Mouse (Mus musculus) kidney, embryonic 14.5 days (tissue): Measurements from ENCODE around the gene Rsbn1l. TPM values are rescaled to one million over a fixed set of nuclear protein-coding genes. Genes with fewer than 3 reads are reported as not detected.
A peak's percentile ranks its signal among the peaks of the same experiment; 100 is the strongest.

Experiments
- ATAC-seq: fragments of 200-750 bp; cut with Nextera tagmentation; 2 replicates; pipeline ENCODE4 v1.8.0; 2017; ENCODE audit warnings: moderate number of reproducible peaks, mild to moderate bottlenecking, moderate TSS enrichment, moderate library complexity; ENCODE audit not compliant: low FRiP score, low TSS enrichment
- H3K27ac ChIP-seq: fragments of 300-500 bp; sonication (generic); 2 replicates; pipeline ENCODE4 v1.5.1; 2014; ENCODE audit warnings: low read depth, mild to moderate bottlenecking, low read length, moderate library complexity, mixed read lengths
- H3K27me3 ChIP-seq: fragments of 300-500 bp; sonication (generic); 2 replicates; pipeline ENCODE4 v1.6.1; 2014; ENCODE audit warnings: mild to moderate bottlenecking, low read length; ENCODE audit not compliant: control insufficient read depth, insufficient read depth
- H3K36me3 ChIP-seq: fragments of 300-500 bp; sonication (generic); 2 replicates; pipeline ENCODE4 v1.6.1; 2014; ENCODE audit warnings: low read length, mixed read lengths; ENCODE audit not compliant: control insufficient read depth, insufficient read depth
- H3K4me1 ChIP-seq: fragments of 300-500 bp; sonication (generic); 2 replicates; pipeline ENCODE4 v1.6.1; 2014; ENCODE audit warnings: low read length, mixed read lengths; ENCODE audit not compliant: control insufficient read depth, insufficient read depth
- H3K4me2 ChIP-seq: fragments of 300-500 bp; sonication (generic); replicated peaks from 2 replicates; pipeline ENCODE4 v1.6.1; 2014; ENCODE audit warnings: low read depth, mild to moderate bottlenecking, low read length
- H3K4me3 ChIP-seq: fragments of 300-500 bp; sonication (generic); 2 replicates; pipeline ENCODE4 v1.5.1; 2014; ENCODE audit warnings: mild to moderate bottlenecking, low read length
- H3K9ac ChIP-seq: fragments of 300-500 bp; sonication (generic); 2 replicates; pipeline ENCODE4 v1.6.1; 2014; ENCODE audit warnings: low read depth, mild to moderate bottlenecking, low read length, moderate library complexity
- H3K9me3 ChIP-seq: fragments of 300-500 bp; sonication (generic); 2 replicates; pipeline ENCODE4 v1.6.1; 2016; ENCODE audit warnings: low read length; ENCODE audit not compliant: control insufficient read depth
- WGBS: fragments of 180-500 bp; shearing (Covaris S2); extraction: QIAGEN DNeasy Blood & Tissue Kit; methylation state at CpG from one replicate; pipeline ENCODE4 v1.1.7; 2014; 5-methylcytosine and 5-hydroxymethylcytosine counted together
- polyA plus RNA-seq: library from polyadenylated mRNA; unstranded; fragments of >200 nt; fragmentation: Nextera tagmentation; extraction: Ambion mirVana; gene quantifications from 2 replicates; pipeline ENCODE4 v1.2.1, GENCODE M21; 2014

Gene Rsbn1l
- polyA plus RNA-seq, 1 experiment from 2014 or later = 9.8 TPM

DNA sequence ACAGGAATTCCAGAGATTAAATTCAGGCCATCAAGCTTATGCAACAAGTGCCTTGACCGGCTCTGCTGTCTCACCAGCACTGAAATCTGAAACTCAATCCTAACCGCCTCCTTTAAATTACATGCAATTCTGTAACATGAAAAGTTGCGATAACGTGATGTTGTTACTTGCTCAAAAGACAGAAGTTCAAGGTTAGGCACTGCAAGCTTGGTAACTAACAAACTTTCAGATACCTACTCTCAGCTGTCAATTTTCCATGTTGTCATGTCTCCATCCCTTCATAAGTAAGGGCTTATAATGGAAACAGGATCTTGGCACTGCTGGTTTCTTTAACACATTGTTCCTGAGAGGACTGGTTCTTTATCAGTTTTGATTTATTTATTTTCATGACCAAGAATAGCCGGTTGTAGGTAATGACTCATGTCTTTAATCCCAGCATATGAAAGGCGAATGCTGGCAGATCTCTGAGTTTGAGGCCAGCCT, 26.5 kb downstream of the Rsbn1l start:
- WGBS = 50% methylated on average over 6 of the region's 6 CpGs
- no peak overlapping the region for H3K9ac ChIP-seq
- H3K36me3 ChIP-seq = no peaks in the 10 kb centered on the region
- H3K9me3 ChIP-seq = no peaks in the 10 kb centered on the region
- H3K27ac ChIP-seq = no peak overlapping the region
- H3K4me3 ChIP-seq = no peak overlapping the region
- no peak for ATAC-seq
- no peaks in the 10 kb centered on the region for H3K4me1 ChIP-seq
- H3K4me2 ChIP-seq = no peak overlapping the region
- no peaks in the 10 kb centered on the region for H3K27me3 ChIP-seq

GRCm38 (mm10) chr5:20925451-20925850, 30.7 kb downstream of the Rsbn1l start:
- Histone ChIP-seq H3K9me3 (no peaks in the 10 kb centered on the region), H3K4me3 (no peak overlapping the region), H3K9ac (no peak overlapping the region), H3K27ac (no peak overlapping the region), H3K27me3 (no peaks in the 10 kb centered on the region), H3K36me3 (no peaks in the 10 kb centered on the region), H3K4me2 (no peak overlapping the region), H3K4me1 (no peaks in the 10 kb centered on the region)
- no peak for ATAC-seq
- 77% methylated on average over 3 of the region's 3 CpGs for WGBS

DNA sequence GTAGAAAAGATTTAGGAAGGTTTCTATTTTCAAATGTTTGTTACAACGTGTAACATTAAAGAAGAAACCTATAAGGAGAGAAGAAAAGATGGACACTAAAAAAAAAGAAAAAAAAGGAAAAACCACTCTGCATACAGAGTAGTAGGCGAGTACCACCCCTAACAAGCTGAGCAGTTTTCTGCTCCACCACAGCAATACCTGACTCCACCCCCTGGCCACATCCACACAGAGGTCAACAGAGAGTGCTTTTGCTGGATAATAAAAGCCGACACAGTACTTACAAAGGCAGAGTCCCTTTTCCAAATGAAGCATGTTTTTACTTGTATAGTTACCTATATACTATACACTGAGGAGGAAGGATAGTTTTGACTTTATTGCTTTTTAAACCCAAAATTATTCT, 31.6 kb downstream of the Rsbn1l start:
- Histone ChIP-seq H3K27ac (no peak overlapping the region), H3K9ac (no peak overlapping the region), H3K9me3 (no peaks in the 10 kb centered on the region), H3K36me3 (0 out of 2 replicates have a peak, but pooled peaks cover 1% of the 10 kb centered on the region), H3K4me3 (no peak overlapping the region), H3K4me2 (no peak overlapping the region), H3K27me3 (no peaks in the 10 kb centered on the region), H3K4me1 (no peaks in the 10 kb centered on the region)
- ATAC-seq = no peak
- WGBS = 69% methylated on average over 3 of the region's 3 CpGs

GRCm38 (mm10) chr5:20919566-20919965, 36.6 kb downstream of the Rsbn1l start:
- Histone ChIP-seq H3K9ac (no peak overlapping the region), H3K27ac (no peak overlapping the region), H3K4me3 (no peak overlapping the region), H3K4me1 (no peaks in the 10 kb centered on the region), H3K36me3 (0 out of 2 replicates have a peak, but pooled peaks cover 3% of the 10 kb centered on the region), H3K27me3 (no peaks in the 10 kb centered on the region), H3K4me2 (no peak overlapping the region), H3K9me3 (no peaks in the 10 kb centered on the region)
- ATAC-seq = no peak
- WGBS = 95% methylated on average over 9 of the region's 9 CpGs

- Histone ChIP-seq H3K4me2 (no peak overlapping the region), H3K36me3 (0 out of 2 replicates have a peak, but pooled peaks cover 3% of the 10 kb centered on the region), H3K27me3 (no peaks in the 10 kb centered on the region), H3K9ac (no peak overlapping the region), H3K4me1 (no peaks in the 10 kb centered on the region), H3K4me3 (no peak overlapping the region), H3K9me3 (no peaks in the 10 kb centered on the region), H3K27ac (no peak overlapping the region)
- 94% methylated on average over 4 of the region's 4 CpGs for WGBS
- no peak for ATAC-seq
Observed at GRCm38 (mm10) chr5:20918967-20919366, 37.2 kb downstream of the Rsbn1l start.

DNA sequence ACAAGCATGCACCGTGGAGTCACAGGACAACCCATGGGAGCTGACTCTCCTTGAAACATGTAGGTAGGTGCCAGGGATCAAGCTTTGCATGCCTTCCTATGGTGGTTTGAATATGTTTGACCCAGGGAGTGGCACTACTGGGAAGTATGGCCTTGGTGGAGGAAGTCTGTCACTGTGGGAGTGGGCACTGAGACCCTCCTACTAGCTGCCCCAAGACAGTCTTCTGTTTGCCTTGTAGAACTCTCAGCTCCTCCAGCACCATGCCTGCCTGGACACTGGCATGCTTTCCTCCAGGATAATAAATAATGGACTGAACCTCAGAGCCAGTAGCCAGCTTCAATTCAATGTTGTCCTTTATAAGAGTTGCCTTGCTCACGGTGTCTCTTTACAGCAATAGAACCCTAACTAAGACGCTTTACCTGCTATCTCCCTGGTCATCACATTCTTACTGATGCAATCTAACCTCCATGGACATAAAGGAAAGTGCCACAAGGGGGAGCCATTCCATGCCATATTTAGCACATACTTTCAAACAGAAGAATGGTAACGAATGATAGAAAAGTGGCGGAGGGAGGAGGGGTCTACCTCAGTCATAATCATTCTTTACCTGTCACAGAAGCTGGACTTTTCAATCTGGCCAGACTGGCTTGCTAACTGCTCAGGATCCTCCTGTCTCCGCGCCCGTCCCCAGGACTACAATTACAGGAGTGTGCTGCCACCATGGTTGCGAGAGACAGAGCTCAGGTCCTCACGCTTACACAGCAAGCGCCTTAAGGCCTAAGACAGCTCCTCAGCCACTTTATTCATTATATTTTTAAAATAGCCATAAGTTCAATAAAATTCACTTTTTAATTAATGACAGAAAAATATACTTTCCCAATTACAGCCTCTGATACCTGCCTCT, 42.6 kb downstream of the Rsbn1l start:
- Histone ChIP-seq H3K4me3 (no peak overlapping the region), H3K9ac (no peak overlapping the region), H3K4me1 (no peaks in the 10 kb centered on the region), H3K9me3 (no peaks in the 10 kb centered on the region), H3K27ac (no peak overlapping the region), H3K27me3 (no peaks in the 10 kb centered on the region), H3K36me3 (no peaks in the 10 kb centered on the region), H3K4me2 (no peak overlapping the region)
- ATAC-seq = peak; percentile 28; the same call in 1 of the 2 replicates
- WGBS = 79% methylated on average over 11 of the region's 11 CpGs

DNA sequence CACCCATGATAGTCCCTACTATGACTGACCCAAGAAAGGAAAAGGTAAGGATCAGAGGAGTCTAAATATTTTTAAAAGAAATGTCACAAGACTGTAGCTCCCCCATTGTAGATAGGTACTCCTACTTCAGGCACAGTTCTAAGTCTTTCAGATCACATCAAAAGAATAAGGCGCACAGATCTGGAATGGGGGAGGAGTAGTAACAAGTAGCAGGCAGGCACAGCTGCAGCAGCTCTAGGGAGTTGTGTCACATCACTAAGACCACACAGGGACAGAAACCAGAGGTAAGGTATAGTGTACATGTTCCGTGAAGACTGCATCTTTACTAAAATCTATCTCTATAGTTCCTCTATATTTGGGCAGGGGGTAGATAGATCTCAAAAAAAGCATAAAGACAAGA, 44.5 kb downstream of the Rsbn1l start:
- Histone ChIP-seq H3K4me3 (no peak overlapping the region), H3K36me3 (peaks cover 4% of the 10 kb centered on the region; the same call in 1 of the 2 replicates), H3K4me2 (no peak overlapping the region), H3K9ac (no peak overlapping the region), H3K27ac (no peak overlapping the region), H3K27me3 (no peaks in the 10 kb centered on the region), H3K9me3 (no peaks in the 10 kb centered on the region), H3K4me1 (no peaks in the 10 kb centered on the region)
- WGBS = 80% methylated on average over 2 of the region's 2 CpGs
- no peak for ATAC-seq

DNA sequence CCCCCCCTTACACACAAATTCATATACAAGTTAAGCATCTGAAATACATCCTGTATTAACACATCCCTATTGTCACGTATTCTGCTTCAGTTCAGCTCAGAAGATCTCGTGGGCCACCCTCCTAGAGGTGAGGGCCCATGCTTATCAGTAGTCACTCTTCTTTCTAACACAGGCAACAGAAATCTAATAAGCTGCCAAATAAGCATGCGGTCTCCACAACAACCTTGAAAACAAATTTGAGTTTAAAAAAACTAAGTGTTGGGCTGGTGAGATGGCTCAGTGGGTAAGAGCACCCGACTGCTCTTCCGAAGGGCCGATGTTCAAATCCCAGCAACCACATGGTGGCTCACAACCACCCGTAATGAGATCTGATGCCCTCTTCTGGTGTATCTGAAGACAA, 50.0 kb downstream of the Rsbn1l start:
- H3K4me2 ChIP-seq = no peak overlapping the region
- no peak for ATAC-seq
- 92% methylated on average over 7 of the region's 7 CpGs for WGBS
- H3K9ac ChIP-seq = no peak overlapping the region
- peaks cover 15% of the 10 kb centered on the region; the same call in 1 of the 2 replicates for H3K36me3 ChIP-seq
- H3K4me3 ChIP-seq = no peak overlapping the region
- H3K9me3 ChIP-seq = no peaks in the 10 kb centered on the region
- H3K27ac ChIP-seq = no peak overlapping the region
- no peaks in the 10 kb centered on the region for H3K4me1 ChIP-seq
- no peaks in the 10 kb centered on the region for H3K27me3 ChIP-seq

- 56% methylated on average over 2 of the region's 2 CpGs for WGBS
- no peaks in the 10 kb centered on the region for H3K4me1 ChIP-seq
- no peak overlapping the region for H3K4me3 ChIP-seq
- H3K4me2 ChIP-seq = no peak overlapping the region
- ATAC-seq = no peak
- no peaks in the 10 kb centered on the region for H3K27me3 ChIP-seq
- H3K36me3 ChIP-seq = peaks cover 15% of the 10 kb centered on the region; the same call in 1 of the 2 replicates
- H3K9ac ChIP-seq = no peak overlapping the region
- H3K27ac ChIP-seq = no peak overlapping the region
- H3K9me3 ChIP-seq = no peaks in the 10 kb centered on the region
Observed at GRCm38 (mm10) chr5:20905437-20905836, 50.8 kb downstream of the Rsbn1l start.
